Mouse (Mus musculus) subcutaneous adipose tissue, adult 2 months (tissue): ENCODE results near the gene Kcna3. TPM values are rescaled to one million over a fixed set of nuclear protein-coding genes. Genes with fewer than 3 reads are reported as not detected.

Experiments
- polyA plus RNA-seq: library from polyadenylated mRNA; depleted of rRNA; stranded (reverse); fragments of >200 nt; gene quantifications from 2 replicates; pipeline ENCODE4 v1.2.3, GENCODE M21; 2012; ENCODE audit warnings: low replicate concordance; rRNA removed

The Kcna3 gene
- 0.59 and 1.6 TPM in 2 replicates for polyA plus RNA-seq

DNA sequence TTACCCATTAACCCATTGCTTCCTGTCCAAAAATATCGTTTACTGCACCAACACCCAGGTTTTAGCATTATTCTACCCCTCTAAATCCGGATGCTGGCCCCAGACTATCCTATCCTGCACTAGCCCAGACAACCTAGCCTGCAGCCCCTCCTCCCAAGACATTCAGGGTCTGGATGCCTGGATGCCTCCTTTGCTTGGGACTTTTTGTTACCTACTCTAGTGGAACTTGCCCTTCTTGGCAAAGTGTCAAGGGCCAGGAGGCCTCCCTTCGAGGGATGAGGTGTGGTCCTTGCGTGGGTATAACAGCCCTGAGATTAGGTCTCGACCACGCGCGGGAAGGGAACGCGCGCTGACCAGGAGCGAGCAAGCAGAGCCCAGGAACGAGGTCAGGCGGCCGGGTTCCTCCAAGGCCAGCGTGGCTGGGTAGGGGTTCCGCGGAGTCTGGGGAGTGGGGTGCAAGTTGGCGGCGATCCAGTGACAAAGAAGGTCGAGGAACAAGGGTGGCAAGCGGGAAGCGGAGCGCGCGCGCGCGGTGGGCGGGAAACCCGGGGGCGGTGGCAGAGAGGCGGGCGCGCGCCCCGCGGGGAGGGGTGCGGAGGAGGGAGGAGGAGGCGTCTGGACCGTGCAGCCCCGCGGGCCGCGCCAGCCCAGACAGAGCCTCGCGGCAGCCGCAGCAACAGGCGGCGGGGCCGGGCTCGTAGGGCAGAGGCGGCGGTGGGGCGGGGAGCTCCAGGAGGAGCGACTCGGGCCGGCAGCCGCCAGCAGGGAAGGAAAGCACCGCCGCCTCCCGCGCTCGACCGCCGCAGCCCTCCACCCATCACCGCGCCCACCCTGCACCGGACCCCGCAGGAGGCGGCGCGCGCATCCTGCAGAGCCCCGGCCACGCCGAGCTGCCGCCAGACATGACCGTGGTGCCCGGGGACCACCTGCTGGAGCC, at the start of gene Kcna3:
Gene Kcna3, plus strand, starts transcription at position 649 of the 937 bp plus-strand sequence.

Other genes starting within 250 kb of the Kcna3 start
- 13.1 and 17.1 TPM in 2 replicates for gene Cd53, start 246.0 kb upstream of the Kcna3 start, polyA plus RNA-seq
- not detected in 2 replicates for gene Olfr266, start 209.9 kb upstream of the Kcna3 start, polyA plus RNA-seq
- gene Kcna2, start 65.0 kb downstream of the Kcna3 start, polyA plus RNA-seq, result 0.62 and 1.8 TPM in 2 replicates
- gene Kcna10, start 146.9 kb downstream of the Kcna3 start, polyA plus RNA-seq, result not detected in 2 replicates
- gene Cym, start 185.6 kb downstream of the Kcna3 start, polyA plus RNA-seq, result 0.44 and 0.73 TPM in 2 replicates
- 0.16 TPM in 1 of 2 replicates, not detected in the other for gene A630076J17Rik, start 194.4 kb downstream of the Kcna3 start, polyA plus RNA-seq
- gene Prok1, start 203.5 kb downstream of the Kcna3 start, polyA plus RNA-seq, result 0.07 and 0.15 TPM in 2 replicates
- 132 and 135 TPM in 2 replicates for gene Lamtor5, start 242.7 kb downstream of the Kcna3 start, polyA plus RNA-seq